10 mouse cellular contexts compared by ENCODE assay signal in the genomic region with DNA sequence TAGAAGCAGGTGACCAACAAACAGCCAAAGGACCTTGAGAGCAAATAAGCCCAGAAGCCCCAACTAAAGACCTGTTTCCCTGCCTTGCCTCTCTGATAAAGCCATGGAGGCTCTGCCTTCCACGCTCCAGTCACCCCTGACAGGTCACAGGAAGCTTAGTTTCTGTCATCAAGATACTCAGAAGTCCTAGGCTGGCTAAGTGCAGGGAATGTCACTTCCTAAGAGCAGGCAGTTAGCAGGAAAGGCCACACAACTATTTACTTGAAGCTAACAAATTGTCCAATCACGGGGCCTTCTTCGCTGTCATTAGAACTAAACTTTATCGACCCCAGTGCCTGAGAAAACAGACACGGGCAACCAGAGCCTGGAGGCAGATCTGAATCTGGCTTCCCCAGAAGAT. TPM values are rescaled to one million over a fixed set of nuclear protein-coding genes. Genes with fewer than 3 reads are reported as not detected.
DNase-seq lines count a peak whose midpoint lies in the region; ATAC-seq and TF ChIP-seq lines count a peak whose summit lies in the region.
"Had no signal": no experiment of that assay in that cellular context is flagged by ENCODE, and none has a peak within 500 bp of the region (broad histone marks: within the 10 kb centered on the region; RNA-seq: fewer than 3 reads in every experiment).

No protein-coding gene starts in this region.

- H3K4me3 ChIP-seq in gastrocnemius, adult 2 months = no peak overlapping the region
- no peak overlapping the region for H3K4me3 ChIP-seq in kidney, embryonic 16.5 days (ENCODE audit: low read length)
- H3K4me3 ChIP-seq in embryonic facial prominence, embryonic 11.5 days (ENCODE audit: low read depth, low read length) = no peak overlapping the region
- no peak overlapping the region for H3K4me3 ChIP-seq in limb, embryonic 15.5 days

- TF ChIP-seq CTCF in gastrocnemius, adult 2 months (IDR thresholded peaks at IDR 0.05) = no peak

- peak overlapping the region; percentile 59 for H3K27ac ChIP-seq in gastrocnemius, adult 2 months
- H3K27ac ChIP-seq in kidney, embryonic 16.5 days (ENCODE audit: low read length) = peak overlapping the region; percentile 27
- H3K27ac ChIP-seq in embryonic facial prominence, embryonic 11.5 days (replicated peaks; ENCODE audit: low read depth, low read length) = peak overlapping the region; percentile 73
- peak overlapping the region; percentile 70 for H3K27ac ChIP-seq in limb, embryonic 15.5 days

- 12% methylated on average over 5 of the region's 5 CpGs for WGBS in kidney, embryonic 16.5 days
- WGBS in embryonic facial prominence, embryonic 11.5 days = 18% methylated on average over 5 of the region's 5 CpGs
- WGBS in limb, embryonic 15.5 days = 30% methylated on average over 5 of the region's 5 CpGs

- intact Hi-C loops in gastrocnemius, adult 2 months (cut with DNase I) = loop anchor here (5.0 kb wide), 1 partner anchor 37 kb away; no protein-coding TSS in a partner anchor
- intact Hi-C loops in gastrocnemius, postnatal 36 days (cut with DNase I) = no loop called here

- no peaks in the 10 kb centered on the region for H3K36me3 ChIP-seq in kidney, embryonic 16.5 days (ENCODE audit: insufficient read depth, low read length)
- no peaks in the 10 kb centered on the region for H3K36me3 ChIP-seq in embryonic facial prominence, embryonic 11.5 days (replicated peaks; ENCODE audit: control insufficient read depth, insufficient read depth, low read depth, low read length)
- no peaks in the 10 kb centered on the region for H3K36me3 ChIP-seq in limb, embryonic 15.5 days

- ATAC-seq in kidney, embryonic 16.5 days (ENCODE audit: low FRiP score, low TSS enrichment) = peak; percentile 29; the same call in 1 of the 2 replicates
- ATAC-seq in embryonic facial prominence, embryonic 11.5 days (replicated peaks; ENCODE audit: insufficient number of reproducible peaks, low FRiP score, low TSS enrichment, low read depth) = no peak
- ATAC-seq in limb, embryonic 15.5 days (ENCODE audit: insufficient number of reproducible peaks, low FRiP score, low TSS enrichment, low read depth) = no peak
- ATAC-seq in megakaryocyte-erythroid progenitor cell, adult 5-6 weeks (replicated peaks; ENCODE audit: low FRiP score, low TSS enrichment, poor library complexity, severe bottlenecking) = no peak
- ATAC-seq: forebrain, postnatal 0 days had no signal

- peaks cover 35% of the 10 kb centered on the region for H3K4me1 ChIP-seq in kidney, embryonic 16.5 days (ENCODE audit: insufficient read depth, low read length)
- H3K4me1 ChIP-seq in embryonic facial prominence, embryonic 11.5 days (ENCODE audit: control insufficient read depth, insufficient read depth, low read length) = peaks cover 8% of the 10 kb centered on the region
- H3K4me1 ChIP-seq in limb, embryonic 15.5 days = peaks cover 22% of the 10 kb centered on the region

- peak overlapping the region; percentile 35; the same call in 1 of the 2 replicates for H3K9ac ChIP-seq in kidney, embryonic 16.5 days (replicated peaks; ENCODE audit: low read length)
- 0 out of 2 replicates have a peak overlapping the region, but pooled peaks have one; percentile 18 for H3K9ac ChIP-seq in embryonic facial prominence, embryonic 11.5 days (replicated peaks; ENCODE audit: low read length)
- H3K9ac ChIP-seq in limb, embryonic 15.5 days = no peak overlapping the region
- H3K9ac ChIP-seq: forebrain, postnatal 0 days had no signal

- H3K27me3 ChIP-seq in kidney, embryonic 16.5 days (ENCODE audit: insufficient read depth, low read length) = no peaks in the 10 kb centered on the region
- H3K27me3 ChIP-seq in embryonic facial prominence, embryonic 11.5 days (ENCODE audit: control insufficient read depth, insufficient read depth, low read length) = no peaks in the 10 kb centered on the region
- no peaks in the 10 kb centered on the region for H3K27me3 ChIP-seq in limb, embryonic 15.5 days

- peak overlapping the region; percentile 22 for H3K4me2 ChIP-seq in kidney, embryonic 16.5 days (replicated peaks; ENCODE audit: low read depth, low read length)
- peak overlapping the region; percentile 19 for H3K4me2 ChIP-seq in embryonic facial prominence, embryonic 11.5 days (ENCODE audit: low read depth, low read length)
- no peak overlapping the region for H3K4me2 ChIP-seq in limb, embryonic 15.5 days

- no peak for DNase-seq in gastrocnemius, adult 2 months
- no peak for DNase-seq in gastrocnemius, postnatal 36 days
- DNase-seq in kidney, postnatal 25 days = no peak
- peak; percentile 43 for DNase-seq in embryonic facial prominence, embryonic 11.5 days (ENCODE audit: low spot score)
- no peak for DNase-seq in cerebellum, adult 11-12 months
- DNase-seq: cerebellum, postnatal 36 days; forebrain, postnatal 0 days had no signal

- no peaks in the 10 kb centered on the region for H3K9me3 ChIP-seq in kidney, embryonic 16.5 days (ENCODE audit: low read length)
- H3K9me3 ChIP-seq in embryonic facial prominence, embryonic 11.5 days (replicated peaks; ENCODE audit: control insufficient read depth, low read length) = no peaks in the 10 kb centered on the region
- no peaks in the 10 kb centered on the region for H3K9me3 ChIP-seq in limb, embryonic 15.5 days

RNA-seq across cellular contexts. Expression of gene Arhgap28, which starts 14.2 kb away (rescaled TPM):
- under 1 TPM; 0.56 to 0.86 TPM for total RNA-seq in gastrocnemius, adult 2 months (2021)
- 1 to 10 TPM; 1.1 to 1.2 TPM for total RNA-seq in gastrocnemius, postnatal 36 days (2021)
- 22.9 and 24.9 TPM in 2 replicates for polyA plus RNA-seq in kidney, embryonic 16.5 days (2015; fragmentation: Nextera tagmentation; extraction: Ambion mirVana)
- polyA plus RNA-seq in embryonic facial prominence, embryonic 11.5 days (2014; fragmentation: Nextera tagmentation; extraction: Ambion mirVana) = 78.1 and 82.7 TPM in 2 replicates
- 41.5 and 42.0 TPM in 2 replicates for polyA plus RNA-seq in limb, embryonic 15.5 days (2015; fragmentation: Nextera tagmentation; extraction: Ambion mirVana)
- not detected in 2 replicates for total RNA-seq in megakaryocyte-erythroid progenitor cell, adult 5-6 weeks (2014; fragmentation: Nextera tagmentation)
- total RNA-seq in megakaryocyte-erythroid progenitor cell, adult 5-6 weeks (2017) = not detected in 2 replicates
